Mouse (Mus musculus): Measurements from ENCODE around the gene Adam1b. TPM values are rescaled to one million over a fixed set of nuclear protein-coding genes. Genes with fewer than 3 reads are reported as not detected.

Gene Adam1b
- polyA plus RNA-seq, 1 experiment, result not detected

DNA sequence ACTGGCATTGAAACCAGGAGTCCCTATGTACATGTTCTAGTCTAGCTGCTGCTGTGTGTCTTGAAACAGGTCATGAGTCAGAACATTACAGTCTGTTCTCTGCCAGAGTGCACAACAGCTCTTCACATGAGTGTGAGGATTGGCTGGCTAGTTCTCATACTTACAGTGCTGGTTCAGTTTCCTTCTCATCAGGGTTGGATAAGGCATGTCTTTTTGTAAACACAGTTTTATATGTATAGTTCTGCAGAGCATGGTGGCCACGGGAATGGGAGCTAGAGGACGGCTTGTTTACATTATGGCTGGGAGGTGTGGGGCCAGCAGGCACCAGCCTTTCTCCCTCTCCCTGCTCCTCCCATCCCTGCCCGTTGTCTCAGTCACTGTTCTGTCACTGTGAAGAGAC, 33.7 kb downstream of the Adam1b start:
- Histone ChIP-seq H3K4me3 (ENCODE audit: insufficient read depth, low read depth, low read length) (no peak overlapping the region), H3K36me3 (ENCODE audit: control insufficient read depth, insufficient read depth, low read length) (no peaks in the 10 kb centered on the region; the same call in 1 of the 2 replicates), H3K27ac (ENCODE audit: insufficient read depth, low read depth, low read length) (no peak overlapping the region), H3K27me3 (replicated peaks; ENCODE audit: control insufficient read depth, insufficient read depth, low read length) (no peaks in the 10 kb centered on the region), H3K4me1 (ENCODE audit: control insufficient read depth, insufficient read depth, low read length) (no peaks in the 10 kb centered on the region)
- no peak for TF ChIP-seq POLR2A (IDR thresholded peaks at IDR 0.05; ENCODE audit: low read depth, low read length)
- no peak for TF ChIP-seq CTCF (conservative IDR thresholded peaks at IDR 0.05; ENCODE audit: insufficient read depth, insufficient read length, low read depth, low read length)
- WGBS, result 37% methylated on average over 3 of the region's 3 CpGs
- no peak for DNase-seq

DNA sequence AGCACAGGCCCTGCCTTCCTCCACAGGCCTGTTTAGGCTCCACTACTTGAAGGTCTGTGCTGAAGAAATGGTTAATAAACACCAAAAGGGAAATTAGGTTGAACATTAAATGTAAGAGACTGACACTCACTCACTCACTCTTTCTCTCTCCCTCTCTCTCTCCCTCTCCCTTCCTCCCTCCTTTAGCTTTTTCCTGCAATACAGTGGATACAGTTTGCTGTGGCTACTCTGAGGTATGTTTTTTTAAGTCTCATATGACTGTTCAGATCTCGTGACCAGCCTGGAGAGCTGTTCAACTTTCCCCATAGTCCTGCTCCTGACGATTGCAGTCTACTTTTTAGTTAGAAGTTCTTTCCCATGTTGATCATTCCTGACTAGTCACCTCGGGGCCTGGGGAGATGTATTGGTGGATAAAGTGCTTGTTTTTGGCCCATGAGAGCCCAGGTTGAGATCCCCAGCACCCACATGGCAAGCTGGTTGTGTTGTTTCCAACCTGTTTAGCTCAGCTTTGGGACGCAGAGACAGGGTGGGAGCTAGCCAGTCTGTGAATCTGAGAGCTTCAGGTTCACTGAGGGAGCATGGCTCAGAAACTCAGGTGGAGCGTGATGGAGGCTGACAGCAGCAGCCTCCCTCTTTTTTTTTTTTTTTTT, 39.5 kb downstream of the Adam1b start:
- DNase-seq, result peak; percentile 57
- Histone ChIP-seq H3K27ac (ENCODE audit: insufficient read depth, low read depth, low read length) (peak overlapping the region; percentile 98), H3K4me1 (ENCODE audit: control insufficient read depth, insufficient read depth, low read length) (peaks cover 3% of the 10 kb centered on the region; the same call in 1 of the 2 replicates), H3K27me3 (replicated peaks; ENCODE audit: control insufficient read depth, insufficient read depth, low read length) (no peaks in the 10 kb centered on the region), H3K36me3 (ENCODE audit: control insufficient read depth, insufficient read depth, low read length) (no peaks in the 10 kb centered on the region), H3K4me3 (ENCODE audit: insufficient read depth, low read depth, low read length) (peak overlapping the region; percentile 56)
- 24% methylated on average over 5 of the region's 5 CpGs for WGBS
- no peak for TF ChIP-seq CTCF (conservative IDR thresholded peaks at IDR 0.05; ENCODE audit: insufficient read depth, insufficient read length, low read depth, low read length)
- TF ChIP-seq POLR2A (IDR thresholded peaks at IDR 0.05; ENCODE audit: low read depth, low read length), result no peak

DNA sequence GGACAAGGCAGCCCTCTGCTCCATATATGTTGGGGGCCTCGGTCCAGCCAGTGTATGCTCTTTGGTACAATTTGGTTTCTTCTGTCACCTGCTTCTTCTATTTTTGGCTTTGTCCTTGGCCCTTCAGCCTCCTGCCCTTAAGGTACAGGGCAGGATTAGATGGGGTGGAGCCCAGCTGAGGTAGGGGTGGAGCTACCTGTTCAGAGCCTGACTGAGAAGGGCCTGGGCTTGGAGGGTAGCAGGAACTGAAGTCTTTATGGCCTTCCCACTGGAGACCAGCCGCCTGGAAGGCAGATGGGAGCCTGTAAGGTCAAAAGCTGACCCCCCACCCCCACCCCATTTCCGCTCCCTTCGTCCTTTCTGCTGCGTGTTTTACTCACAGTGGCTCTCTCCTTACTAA, 40.3 kb downstream of the Adam1b start:
- TF ChIP-seq POLR2A (IDR thresholded peaks at IDR 0.05; ENCODE audit: low read depth, low read length) (peak; percentile 18), CTCF (conservative IDR thresholded peaks at IDR 0.05; ENCODE audit: insufficient read depth, insufficient read length, low read depth, low read length) (no peak)
- no peaks in the 10 kb centered on the region for H3K27me3 ChIP-seq (replicated peaks; ENCODE audit: control insufficient read depth, insufficient read depth, low read length)
- H3K4me3 ChIP-seq (ENCODE audit: insufficient read depth, low read depth, low read length), result peak overlapping the region; percentile 56
- peaks cover 3% of the 10 kb centered on the region; the same call in 1 of the 2 replicates for H3K4me1 ChIP-seq (ENCODE audit: control insufficient read depth, insufficient read depth, low read length)
- H3K27ac ChIP-seq (ENCODE audit: insufficient read depth, low read depth, low read length), result peak overlapping the region; percentile 98
- 40% methylated on average over 5 of the region's 5 CpGs for WGBS
- no peaks in the 10 kb centered on the region for H3K36me3 ChIP-seq (ENCODE audit: control insufficient read depth, insufficient read depth, low read length)
- peak; percentile 86 for DNase-seq

DNA sequence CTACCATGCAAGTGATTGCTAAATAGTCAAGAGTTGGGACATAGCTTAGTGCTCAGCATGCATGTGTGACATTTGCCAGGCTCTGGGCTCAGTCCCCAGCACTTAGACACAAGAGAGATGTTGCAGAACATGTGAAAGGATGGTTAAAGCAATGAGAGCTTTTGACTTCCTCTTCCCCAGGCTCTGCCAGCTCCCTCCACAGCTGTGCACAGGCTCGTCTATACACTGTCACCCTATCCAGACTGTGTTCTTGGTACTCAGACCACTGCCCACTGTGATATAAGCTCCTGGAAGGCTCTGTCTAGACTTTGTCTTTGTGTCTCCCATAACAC, 41.1 kb downstream of the Adam1b start:
- DNase-seq, result no peak
- TF ChIP-seq CTCF (conservative IDR thresholded peaks at IDR 0.05; ENCODE audit: insufficient read depth, insufficient read length, low read depth, low read length) (no peak), POLR2A (IDR thresholded peaks at IDR 0.05; ENCODE audit: low read depth, low read length) (no peak)
- no peak overlapping the region for H3K27ac ChIP-seq (ENCODE audit: insufficient read depth, low read depth, low read length)
- H3K4me3 ChIP-seq (ENCODE audit: insufficient read depth, low read depth, low read length), result no peak overlapping the region
- H3K4me1 ChIP-seq (ENCODE audit: control insufficient read depth, insufficient read depth, low read length), result peaks cover 3% of the 10 kb centered on the region; the same call in 1 of the 2 replicates
- 62% methylated on average over 1 of the region's 1 CpGs for WGBS
- H3K36me3 ChIP-seq (ENCODE audit: control insufficient read depth, insufficient read depth, low read length), result no peaks in the 10 kb centered on the region
- H3K27me3 ChIP-seq (replicated peaks; ENCODE audit: control insufficient read depth, insufficient read depth, low read length), result no peaks in the 10 kb centered on the region

DNA sequence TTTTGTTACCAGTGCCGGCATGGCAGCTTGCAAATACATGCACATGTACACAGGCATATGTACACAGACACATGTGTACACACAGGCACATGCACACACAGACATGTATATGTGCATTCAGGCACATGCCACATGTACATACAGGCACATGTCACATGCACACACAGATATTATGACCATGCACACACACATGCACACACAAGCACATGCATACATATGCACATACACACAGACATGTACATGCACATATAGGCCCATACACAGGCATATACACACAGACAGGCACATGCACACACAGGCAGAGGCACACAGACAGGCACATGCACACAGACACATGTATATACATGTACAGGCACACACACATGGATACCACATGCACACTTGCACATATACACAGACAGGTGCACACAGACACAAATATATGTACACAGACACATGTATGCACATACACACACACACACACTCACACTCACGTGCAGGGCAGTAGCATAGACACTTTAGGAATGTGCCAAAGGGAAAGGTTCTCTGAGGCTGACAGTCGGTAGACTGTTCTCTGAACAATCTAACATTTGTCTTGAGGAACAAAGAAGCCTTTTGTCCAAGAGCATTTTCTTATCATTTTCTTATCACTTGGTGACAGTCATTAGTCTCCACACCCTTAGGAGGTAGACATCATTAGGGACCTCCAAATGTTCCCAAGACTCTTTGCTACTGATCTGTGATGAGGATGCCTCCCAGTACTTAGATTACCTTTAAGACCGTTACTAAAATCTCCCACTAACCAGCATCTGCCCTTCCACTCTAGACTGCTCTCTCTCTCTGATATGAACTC, 41.7 kb downstream of the Adam1b start:
- TF ChIP-seq CTCF (conservative IDR thresholded peaks at IDR 0.05; ENCODE audit: insufficient read depth, insufficient read length, low read depth, low read length) (no peak), POLR2A (IDR thresholded peaks at IDR 0.05; ENCODE audit: low read depth, low read length) (no peak)
- no peak for DNase-seq
- Histone ChIP-seq H3K4me1 (ENCODE audit: control insufficient read depth, insufficient read depth, low read length) (peaks cover 3% of the 10 kb centered on the region; the same call in 1 of the 2 replicates), H3K27me3 (replicated peaks; ENCODE audit: control insufficient read depth, insufficient read depth, low read length) (no peaks in the 10 kb centered on the region), H3K36me3 (ENCODE audit: control insufficient read depth, insufficient read depth, low read length) (no peaks in the 10 kb centered on the region), H3K27ac (ENCODE audit: insufficient read depth, low read depth, low read length) (no peak overlapping the region), H3K4me3 (ENCODE audit: insufficient read depth, low read depth, low read length) (no peak overlapping the region)
- 69% methylated on average over 4 of the region's 4 CpGs for WGBS

DNA sequence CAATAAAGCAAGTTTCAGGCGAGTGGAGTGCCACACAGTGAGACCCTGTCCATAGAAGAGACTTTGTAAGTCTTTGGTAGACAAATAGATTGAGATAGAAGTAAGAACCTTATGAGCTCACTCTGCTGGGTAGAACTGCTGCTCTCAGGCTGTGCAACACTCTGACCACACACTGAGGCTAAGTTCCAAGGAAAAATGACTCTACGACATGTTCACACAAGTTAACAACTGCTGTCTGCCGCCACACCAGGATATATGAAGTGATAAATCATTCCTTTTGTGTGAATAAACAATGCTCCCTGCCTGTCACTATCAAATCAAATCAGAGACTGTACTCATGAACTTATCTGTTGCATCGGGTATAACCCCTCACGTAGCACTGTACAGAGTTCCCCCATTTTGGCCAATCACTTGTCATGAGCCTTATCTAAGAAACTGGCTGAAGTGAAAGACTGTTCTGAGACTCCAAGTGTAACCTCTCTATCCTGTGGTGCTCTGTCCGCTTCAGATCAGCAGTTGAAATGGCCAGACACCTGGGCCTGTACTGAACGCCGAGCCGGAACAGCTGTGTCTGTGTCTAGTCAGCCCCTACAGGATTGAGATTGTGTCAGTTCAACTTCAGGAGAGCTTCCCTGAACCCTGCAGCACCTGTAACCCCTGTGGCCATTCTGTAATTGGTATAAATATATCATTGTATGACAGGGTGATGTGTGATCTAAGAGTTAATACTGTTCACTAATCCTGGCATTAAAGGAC, 47.5 kb downstream of the Adam1b start:
- no peaks in the 10 kb centered on the region for H3K36me3 ChIP-seq (ENCODE audit: control insufficient read depth, insufficient read depth, low read length)
- 65% methylated on average over 9 of the region's 9 CpGs for WGBS
- peaks cover 13% of the 10 kb centered on the region; the same call in 1 of the 2 replicates for H3K4me1 ChIP-seq (ENCODE audit: control insufficient read depth, insufficient read depth, low read length)
- no peak for TF ChIP-seq CTCF (conservative IDR thresholded peaks at IDR 0.05; ENCODE audit: insufficient read depth, insufficient read length, low read depth, low read length)
- TF ChIP-seq POLR2A (IDR thresholded peaks at IDR 0.05; ENCODE audit: low read depth, low read length), result no peak
- no peaks in the 10 kb centered on the region for H3K27me3 ChIP-seq (replicated peaks; ENCODE audit: control insufficient read depth, insufficient read depth, low read length)
- DNase-seq, result no peak
- H3K27ac ChIP-seq (ENCODE audit: insufficient read depth, low read depth, low read length), result no peak overlapping the region
- no peak overlapping the region for H3K4me3 ChIP-seq (ENCODE audit: insufficient read depth, low read depth, low read length)

DNA sequence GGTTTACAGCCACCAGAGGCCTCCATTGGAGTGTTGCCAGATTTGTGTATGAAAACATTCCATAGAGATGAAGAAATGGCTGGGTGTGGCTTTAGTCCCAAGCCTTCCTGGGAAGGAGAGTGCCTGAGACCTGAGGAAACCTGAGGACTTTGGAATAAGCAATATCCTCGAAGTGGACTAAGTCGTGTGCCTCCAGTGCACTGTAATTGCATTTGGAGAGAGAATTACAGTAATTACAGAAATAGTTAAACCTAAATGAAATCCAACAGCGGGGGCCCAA, 48.8 kb downstream of the Adam1b start:
- Histone ChIP-seq H3K36me3 (ENCODE audit: control insufficient read depth, insufficient read depth, low read length) (no peaks in the 10 kb centered on the region), H3K27ac (ENCODE audit: insufficient read depth, low read depth, low read length) (no peak overlapping the region; the same call in 1 of the 2 replicates), H3K27me3 (replicated peaks; ENCODE audit: control insufficient read depth, insufficient read depth, low read length) (no peaks in the 10 kb centered on the region), H3K4me3 (ENCODE audit: insufficient read depth, low read depth, low read length) (no peak overlapping the region), H3K4me1 (ENCODE audit: control insufficient read depth, insufficient read depth, low read length) (peaks cover 20% of the 10 kb centered on the region; the same call in 1 of the 2 replicates)
- 51% methylated on average over 3 of the region's 3 CpGs for WGBS
- peak; percentile 36 for DNase-seq
- TF ChIP-seq CTCF (conservative IDR thresholded peaks at IDR 0.05; ENCODE audit: insufficient read depth, insufficient read length, low read depth, low read length) (no peak), POLR2A (IDR thresholded peaks at IDR 0.05; ENCODE audit: low read depth, low read length) (no peak)

Measured in kidney, adult 2 months (tissue).